Mouse (Mus musculus): ENCODE results near the gene Nans.

DNA sequence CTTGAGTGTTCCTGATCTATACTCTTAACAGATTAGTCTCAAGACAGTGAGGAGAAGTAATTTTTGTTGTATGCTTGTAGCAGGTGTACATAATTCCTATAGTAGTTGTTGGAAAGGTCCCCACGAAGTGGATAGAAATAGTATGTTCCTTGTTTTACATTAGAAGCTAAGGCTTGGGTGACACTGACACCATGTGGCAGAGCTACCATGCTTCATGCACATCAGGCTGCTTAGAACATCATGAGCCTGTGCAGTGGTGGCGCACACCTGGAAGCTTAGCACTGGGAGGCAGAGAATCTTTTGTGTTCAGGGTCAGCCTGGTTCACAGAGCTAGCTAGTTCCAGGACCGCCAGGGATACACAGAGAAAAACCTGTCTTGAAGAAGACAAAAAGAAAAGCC is 23.3 kb upstream of the Nans start:
- peak; percentile 40 for TF ChIP-seq CTCF (IDR thresholded peaks at IDR 0.05; ENCODE audit: low read depth)
- TF ChIP-seq EP300 (IDR thresholded peaks at IDR 0.05; ENCODE audit: low read depth) = no peak
